Mouse (Mus musculus) neutrophil, adult 5-6 weeks (primary cell): Measurements from ENCODE around the gene Tmem263. TPM values are rescaled to one million over a fixed set of nuclear protein-coding genes. Genes with fewer than 3 reads are reported as not detected.

Experiments used
- ATAC-seq: fragments of 151-379, 151-347 bp; 2 replicates; pipeline ENCODE4 v1.8.0; 2017; ENCODE audit warnings: mild to moderate bottlenecking, moderate TSS enrichment; ENCODE audit not compliant: insufficient number of reproducible peaks, poor library complexity, low FRiP score, severe bottlenecking; ENCODE audit errors: extremely low read depth
- total RNA-seq: library from RNA; stranded (forward); fragments of 200-1000 nt; gene quantifications from 2 replicates; pipeline ENCODE4 v1.2.3, GENCODE M21; 2017

Gene Tmem263
- total RNA-seq, 1 experiment from 2014 or later, result 13.2 TPM

DNA sequence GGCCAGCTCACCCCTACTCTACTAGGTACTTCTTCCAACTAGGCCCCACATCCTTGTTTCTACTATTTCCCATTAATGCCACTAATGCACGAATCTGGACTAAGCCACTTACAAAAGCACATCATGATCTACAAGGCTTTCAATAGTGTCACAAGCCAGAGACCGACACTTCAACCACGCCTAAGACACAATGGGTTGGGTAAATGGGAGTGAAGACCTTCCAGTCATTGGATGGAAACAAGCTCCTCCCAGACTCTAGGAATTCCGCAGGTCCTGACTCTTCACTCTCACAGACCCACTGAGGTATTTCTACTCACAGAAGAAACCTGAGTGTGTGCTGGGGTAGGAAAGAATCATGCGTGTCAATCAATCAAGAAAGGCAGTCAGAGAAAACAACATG is 62.9 kb downstream of the Tmem263 start:
- no peak for ATAC-seq

Other genes starting within 250 kb of the Tmem263 start
- gene Ric8b, start 185.0 kb upstream of the Tmem263 start, total RNA-seq, result 24.4 and 31.8 TPM in 2 replicates
- gene Fhl4, start 132 bp upstream of the Tmem263 start, total RNA-seq, result 0.81 and 0.98 TPM in 2 replicates
- 19.6 and 22.9 TPM in 2 replicates for gene Mterf2, start 25.4 kb downstream of the Tmem263 start, total RNA-seq
- 19.4 and 26.1 TPM in 2 replicates for gene Cry1, start 82.4 kb downstream of the Tmem263 start, total RNA-seq